Mouse (Mus musculus) 416B (cell line): ENCODE data around the gene Fzd5.

Experiments used
- DNase-seq: peaks from one replicate; pipeline ENCODE4 v3.0.0; 2011; ENCODE audit warnings: low read depth

Gene Fzd5

GRCm38 (mm10) chr1:64684440-64684839, 53.1 kb downstream of the Fzd5 start:
- DNase-seq: no peak

- no peak for DNase-seq
Measured at GRCm38 (mm10) chr1:64683039-64683438, 54.5 kb downstream of the Fzd5 start.

GRCm38 (mm10) chr1:64681499-64681898, 56.1 kb downstream of the Fzd5 start:
- no peak for DNase-seq
